Mouse (Mus musculus) adrenal gland (tissue): ENCODE measurements around the gene Akap9.

Experiments used
- intact Hi-C: fragments of 180-260 bp; cut with DNase I; formaldehyde crosslinking; loops from one replicate; pipeline ENCODE4 v1.15.1; 2025

Akap9 gene

DNA sequence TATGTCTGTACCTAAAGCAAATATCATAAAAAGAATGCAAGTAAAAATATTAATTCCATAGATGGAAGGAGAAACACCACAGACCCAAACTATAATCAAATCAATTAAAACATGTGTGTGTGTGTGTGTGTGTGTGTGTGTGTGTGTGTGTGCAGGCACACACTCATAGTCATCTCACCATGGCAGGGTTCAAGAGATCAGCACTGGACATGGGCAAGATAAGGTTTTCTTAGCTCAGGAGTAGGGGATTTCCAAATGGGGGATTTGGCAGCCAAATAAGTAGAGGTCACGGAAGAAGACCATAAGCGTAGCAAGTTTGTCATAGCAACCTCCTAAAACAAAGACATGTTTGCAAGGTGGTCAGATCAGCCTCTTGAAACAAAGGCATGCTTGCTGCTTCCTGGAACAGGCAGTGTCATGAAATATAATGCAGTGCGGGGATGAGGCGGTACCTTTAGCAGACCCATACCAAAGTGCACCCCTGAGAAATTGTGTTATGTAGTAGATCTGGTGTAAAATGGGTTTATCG lies 184.8 kb downstream of the Akap9 start:
- intact Hi-C loops, result no loop called here
